Mouse (Mus musculus): ENCODE results near the gene Prrg1. TPM values are rescaled to one million over a fixed set of nuclear protein-coding genes. Genes with fewer than 3 reads are reported as not detected.

Gene Prrg1
- polyA plus RNA-seq (2012; fragmentation: generic; extraction: Trizol) = 1 to 10 TPM in 1 of 2 experiments, under 1 TPM in 1; 0.15 to 1.3 TPM

GRCm38 (mm10) chrX:78583202-78584004, at the start of gene Prrg1:
TSS of gene Prrg1 (minus strand) at chrX:78583896.

Other genes starting within 250 kb of the Prrg1 start
- not detected for gene 4930480E11Rik, start 214.3 kb downstream of the Prrg1 start, polyA plus RNA-seq (2012; fragmentation: generic; extraction: Trizol)
- not detected for gene Fam47c, start 153.9 kb upstream of the Prrg1 start, polyA plus RNA-seq (2012; fragmentation: generic; extraction: Trizol)

All from C3H10T1/2 (cell line).